Mouse (Mus musculus) left cerebral cortex, postnatal 25 days (tissue): ENCODE measurements around the gene Ubqln4. TPM values are rescaled to one million over a fixed set of nuclear protein-coding genes. Genes with fewer than 3 reads are reported as not detected.

Experiments used
- DNase-seq, 2 experiments: peaks; one replicate each; pipeline ENCODE4 v3.0.0; 2022; ENCODE audit warnings: low spot score in 2 of 2, mixed read lengths in 1 of 2
- intact Hi-C: fragments of 180-260 bp; cut with DNase I; formaldehyde crosslinking; loops from one replicate; pipeline ENCODE4 v1.15.1; 2025
- total RNA-seq, 2 experiments: library from RNA; stranded (reverse); gene quantifications; 2 replicates each; pipeline ENCODE4 v1.2.3; 2021

The Ubqln4 gene
- 100 to 1,000 TPM; 128 to 129 TPM for total RNA-seq

DNA sequence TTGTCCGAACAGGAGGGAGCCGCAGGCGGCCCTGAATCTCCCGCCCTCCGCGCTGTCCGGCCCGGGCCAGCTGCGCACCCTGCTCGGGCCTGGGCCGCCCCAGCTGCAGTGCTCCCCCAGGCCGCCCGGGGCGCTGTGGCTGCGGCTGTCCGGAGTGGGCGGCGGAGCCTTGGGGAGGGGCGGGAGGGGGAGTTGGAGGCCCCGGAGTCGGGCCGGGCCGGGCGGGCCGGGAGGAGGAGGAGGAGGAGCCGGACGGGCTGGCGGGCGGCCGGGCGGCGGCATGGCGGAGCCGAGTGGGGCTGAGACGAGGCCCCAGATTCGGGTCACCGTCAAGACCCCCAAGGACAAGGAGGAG, at the start of gene Ubqln4:
TSS of gene Ubqln4 (plus strand) at position 234 of the 355 bp plus-strand sequence.
- peak; percentile 84 to 91 for DNase-seq
- intact Hi-C loops = loop anchor here (5.0 kb wide), 1 partner anchor 666 kb away; the partner anchor contains the start of gene Prcc

DNA sequence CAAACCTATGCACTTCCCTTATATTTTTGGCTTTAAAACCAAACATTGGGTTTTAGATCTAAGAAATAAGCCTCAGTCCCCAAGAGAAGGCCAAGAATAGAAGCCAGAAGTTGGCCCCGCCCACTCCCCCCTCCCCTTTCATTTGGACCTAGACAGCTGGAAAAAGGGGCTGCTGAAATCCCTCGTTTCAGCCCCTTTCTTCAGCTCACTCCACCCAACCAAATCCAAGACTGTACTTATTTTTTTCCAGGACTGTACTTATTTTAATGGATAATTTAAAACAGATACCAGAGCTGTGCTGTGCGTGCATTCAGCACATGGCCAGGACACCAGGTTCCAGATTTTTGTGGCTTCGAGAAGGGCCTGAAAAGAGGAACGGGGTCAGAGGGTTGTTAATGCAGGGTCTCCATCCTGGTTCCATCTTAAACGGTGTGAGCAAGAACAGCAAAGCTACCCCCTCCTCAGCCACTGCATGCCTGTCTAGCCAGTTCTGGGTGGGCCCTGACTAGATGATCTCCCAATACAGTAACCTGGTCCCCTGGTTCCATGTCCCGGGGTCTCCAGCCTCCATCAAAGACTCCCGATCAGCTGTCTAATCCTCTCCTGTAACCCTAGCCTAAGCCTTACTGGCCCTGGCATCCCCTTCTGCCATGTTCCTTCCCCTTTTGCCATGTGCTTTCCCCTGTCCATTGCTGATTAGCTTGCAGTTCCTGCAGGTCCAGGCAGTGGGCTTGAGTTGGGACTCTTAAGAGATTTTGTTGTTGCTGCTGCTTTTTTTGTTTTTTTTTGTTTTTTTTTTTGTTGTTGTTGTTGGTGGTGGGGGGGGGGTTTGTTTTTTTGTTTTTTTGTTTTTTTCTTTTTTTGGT, 49.4 kb upstream of the Ubqln4 start:
- no peak for DNase-seq
- intact Hi-C loops = no loop called here

DNA sequence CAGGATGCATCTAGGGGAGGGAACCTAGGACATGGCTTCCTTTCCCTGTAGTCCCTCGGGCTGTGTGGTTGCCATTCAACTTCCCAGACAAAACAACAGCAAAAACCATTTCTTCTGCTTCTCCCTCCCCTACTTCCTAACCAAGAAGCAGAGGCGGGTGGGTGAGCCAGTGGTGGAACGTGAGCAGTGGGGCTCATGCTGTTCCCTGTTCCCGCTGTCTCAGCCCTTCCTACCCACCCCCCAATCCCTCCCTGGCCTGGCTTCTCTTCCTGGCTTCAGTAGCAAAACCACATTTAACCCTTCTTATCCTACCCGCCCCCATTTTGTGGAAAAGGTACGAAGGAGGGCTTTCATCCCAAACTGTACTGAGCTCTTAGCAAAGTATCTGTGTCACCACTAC, 48.5 kb upstream of the Ubqln4 start:
- intact Hi-C loops = no loop called here

DNA sequence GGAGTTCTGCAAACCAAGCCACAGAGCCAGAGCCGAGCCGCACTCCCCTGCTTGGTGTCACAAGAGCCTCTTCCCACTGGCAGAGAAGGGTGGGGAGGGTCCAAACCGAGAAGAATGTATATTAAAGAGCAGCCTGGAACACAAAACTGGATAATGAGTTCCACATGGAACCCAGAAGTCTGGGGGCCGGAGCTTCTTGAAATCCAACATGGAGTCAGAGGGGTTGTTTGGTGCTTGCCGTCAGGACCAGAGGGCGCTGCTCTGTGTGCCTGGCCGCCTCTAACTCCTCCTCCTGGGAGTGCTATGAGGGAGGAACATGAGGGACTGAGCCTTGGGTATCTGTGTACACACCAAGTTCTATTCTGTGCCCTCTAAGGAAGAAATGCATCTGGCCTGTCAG, 47.8 kb upstream of the Ubqln4 start:
- no peak for DNase-seq
- intact Hi-C loops = no loop called here

More for the DNA sequence above, 48.5 kb upstream of the Ubqln4 start:
- no peak for DNase-seq

DNA sequence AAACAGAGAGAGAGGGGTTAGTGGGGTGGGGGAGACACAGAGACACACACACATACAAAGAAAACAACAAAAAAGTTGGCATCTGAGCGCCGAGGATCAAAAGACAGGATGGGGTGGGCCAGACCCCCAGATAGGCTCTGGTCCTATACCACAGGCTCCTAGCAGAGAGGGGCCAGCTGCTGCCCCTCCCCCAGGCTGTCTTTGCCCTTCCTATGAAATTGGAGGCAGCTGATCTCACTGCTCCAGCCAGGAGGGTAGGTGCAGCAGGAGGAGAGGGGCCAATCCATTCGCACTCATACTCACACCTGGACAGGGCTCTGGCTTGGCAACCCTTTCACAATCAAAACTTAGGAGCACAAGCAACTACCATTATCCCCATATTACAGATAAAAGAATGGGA, 44.3 kb upstream of the Ubqln4 start:
- no peak for DNase-seq
- intact Hi-C loops = no loop called here

DNA sequence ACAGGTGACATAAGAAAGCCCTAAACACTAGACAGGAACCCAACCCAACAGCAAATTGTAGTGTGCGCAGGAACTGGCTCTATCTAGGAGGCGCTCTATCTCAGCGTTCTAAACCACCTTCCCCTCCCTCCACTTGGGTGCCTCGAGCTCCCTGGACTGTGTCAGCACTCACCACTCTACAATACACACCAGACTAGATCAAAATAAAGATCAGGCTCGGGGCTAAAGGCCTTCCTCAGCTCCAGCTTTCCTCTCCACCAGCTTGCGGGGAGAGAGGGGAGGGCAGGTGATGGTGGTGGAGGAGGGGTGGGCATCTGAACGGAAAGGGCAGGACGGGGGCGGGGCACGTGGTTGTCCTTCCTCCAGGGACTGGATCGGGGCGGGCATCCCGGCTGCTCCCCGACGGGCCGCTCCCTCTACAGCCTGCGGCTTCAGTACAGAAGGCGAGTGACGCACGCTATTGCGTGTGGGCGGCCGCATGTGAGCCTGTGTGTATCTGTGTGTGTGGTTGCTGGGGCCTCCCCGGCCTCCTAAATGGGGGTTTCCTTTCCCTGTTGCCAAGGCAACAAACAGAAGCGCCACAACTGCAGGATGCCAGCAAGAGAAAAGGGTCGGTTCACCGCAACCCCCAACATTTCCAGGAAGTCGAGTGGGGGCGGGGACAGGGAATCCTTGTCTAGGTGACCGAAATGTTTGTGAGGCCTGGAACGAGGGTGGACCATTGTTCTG, 43.7 kb upstream of the Ubqln4 start, which contains the start of gene Lmna:
TSS of gene Lmna (minus strand) at position 265 of the 729 bp plus-strand sequence.
- peak; percentile 92 to 97 for DNase-seq
- intact Hi-C loops = no loop called here

DNA sequence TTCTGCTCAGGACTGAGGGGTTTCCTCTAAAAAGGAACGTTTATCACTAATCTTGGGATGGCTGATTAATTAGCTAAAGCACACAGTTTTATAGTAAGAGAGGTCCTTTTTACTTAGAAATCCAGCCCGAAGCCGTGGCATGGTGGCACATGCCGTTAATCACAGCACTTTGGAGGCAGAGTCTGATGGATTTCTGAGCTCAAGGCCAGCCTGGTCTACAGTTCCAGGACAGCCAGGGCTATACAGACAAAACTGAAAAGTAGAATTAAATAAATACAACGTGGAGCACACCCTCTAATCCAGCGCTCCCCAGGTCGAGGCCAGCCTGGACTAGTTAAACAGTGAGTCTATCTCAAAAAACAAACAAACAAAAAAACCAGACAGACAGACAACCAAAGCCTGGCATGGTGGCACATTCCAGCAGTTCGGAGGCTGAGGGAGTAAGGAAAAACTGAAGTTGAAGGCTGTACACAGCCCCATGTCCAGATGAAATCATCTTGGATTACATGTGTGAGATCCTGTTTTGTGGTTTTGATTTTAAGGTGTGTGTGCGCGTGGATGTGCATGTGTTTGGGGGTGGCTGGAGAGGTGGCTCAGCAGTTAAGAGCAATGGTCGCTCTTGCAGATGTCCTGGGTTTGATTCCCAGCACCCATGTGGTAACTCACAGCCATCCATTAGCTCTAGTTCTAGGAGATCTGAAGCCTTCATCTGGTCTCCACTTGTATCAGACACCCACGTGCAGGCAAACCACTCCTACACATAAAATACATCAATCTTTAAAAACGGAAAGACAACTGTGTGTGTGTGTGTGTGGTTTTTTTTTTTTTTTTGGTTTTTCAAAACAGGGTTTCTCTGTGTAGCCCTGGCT, 42.9 kb upstream of the Ubqln4 start:
- intact Hi-C loops = no loop called here
- no peak for DNase-seq

DNA sequence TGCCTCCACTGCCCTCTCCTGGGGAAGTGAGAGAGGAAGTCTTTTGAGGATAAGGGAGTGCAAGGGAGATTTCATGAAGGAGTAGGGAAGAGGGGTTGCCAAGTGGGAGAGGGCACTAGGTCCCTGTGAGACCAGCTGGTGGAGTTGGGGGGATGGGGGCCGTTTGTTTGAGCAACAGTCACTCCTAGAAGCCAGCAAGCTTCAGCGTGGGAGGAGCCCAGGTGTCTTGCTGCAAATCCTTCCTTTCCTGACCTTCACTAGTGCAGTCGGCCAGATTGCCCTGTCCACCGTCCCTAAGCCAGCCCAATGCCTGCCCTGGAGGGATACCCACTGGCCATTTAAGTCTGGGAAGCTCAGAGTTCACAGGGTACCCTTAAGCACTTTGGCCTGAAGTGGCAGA, 42.0 kb upstream of the Ubqln4 start:
- DNase-seq = no peak
- intact Hi-C loops = no loop called here

DNA sequence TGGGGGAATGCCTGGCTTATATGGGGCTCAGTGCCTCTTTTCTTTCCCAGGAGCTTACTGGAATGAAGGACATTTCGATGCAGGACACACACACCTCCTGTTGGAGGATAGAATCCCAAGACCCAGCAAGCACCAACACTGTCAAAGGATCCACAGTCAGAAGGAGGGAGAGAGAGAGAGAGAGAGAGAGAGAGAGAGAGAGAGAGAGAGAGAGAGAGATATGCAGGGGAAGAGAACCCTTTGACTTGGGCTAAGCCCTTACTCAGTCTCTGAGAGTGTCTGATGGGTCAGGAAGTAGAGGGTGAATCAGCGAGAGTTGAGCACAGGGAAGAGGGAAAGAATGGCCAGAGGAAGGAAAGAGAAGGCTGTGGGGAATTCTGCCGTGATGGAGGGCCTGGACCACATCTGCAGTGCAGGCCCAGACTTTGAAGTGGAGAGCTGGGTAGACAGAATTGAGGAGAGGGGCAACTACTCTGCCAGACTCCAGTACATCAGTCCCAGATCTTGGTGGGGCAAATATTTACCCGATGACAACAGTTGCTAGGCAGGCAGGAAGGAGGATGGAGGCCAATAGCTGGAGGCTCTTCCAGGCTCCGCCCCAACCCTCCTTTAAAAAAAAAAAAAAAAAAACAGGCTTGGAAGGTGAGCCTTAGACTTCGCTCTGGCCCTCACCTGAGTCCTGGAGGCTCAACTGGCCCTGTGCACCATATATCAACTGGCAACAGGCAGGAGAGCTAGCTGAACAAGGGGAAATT, 41.2 kb upstream of the Ubqln4 start:
- intact Hi-C loops = no loop called here

DNA sequence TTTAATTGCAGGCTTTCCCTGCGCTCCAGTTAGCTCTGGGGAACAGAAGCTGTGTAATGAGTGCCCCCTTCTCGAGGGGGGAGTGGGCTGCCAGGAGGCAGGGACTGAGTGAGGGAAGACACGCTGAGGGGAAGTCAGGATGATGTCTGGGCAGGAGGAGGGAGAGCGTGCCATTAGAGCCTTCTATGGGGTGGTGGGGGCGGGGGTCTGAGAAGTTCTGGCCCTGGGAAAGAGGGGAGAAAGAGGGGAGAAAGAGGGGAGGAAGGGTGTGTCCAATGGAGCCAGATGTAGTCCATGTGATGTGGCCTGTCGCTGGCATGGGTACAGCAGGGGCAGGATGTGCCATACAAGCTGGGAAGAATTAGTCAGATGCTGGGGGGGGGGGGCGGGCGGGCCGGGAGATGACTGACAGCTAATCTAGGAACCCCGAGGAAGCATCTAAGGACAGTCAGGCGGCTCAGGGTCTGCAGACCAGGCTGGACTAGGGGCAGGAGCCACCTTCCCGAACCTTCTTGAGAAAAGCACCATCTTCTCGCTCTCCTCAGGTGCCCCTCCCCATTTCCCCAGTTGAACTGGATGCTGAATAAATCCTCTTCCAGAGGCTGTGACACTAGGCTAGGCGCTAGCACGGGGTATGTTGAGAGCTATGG, 40.5 kb upstream of the Ubqln4 start:
- no peak for DNase-seq
- intact Hi-C loops = no loop called here

More for the DNA sequence above, 41.2 kb upstream of the Ubqln4 start:
- DNase-seq = no peak

DNA sequence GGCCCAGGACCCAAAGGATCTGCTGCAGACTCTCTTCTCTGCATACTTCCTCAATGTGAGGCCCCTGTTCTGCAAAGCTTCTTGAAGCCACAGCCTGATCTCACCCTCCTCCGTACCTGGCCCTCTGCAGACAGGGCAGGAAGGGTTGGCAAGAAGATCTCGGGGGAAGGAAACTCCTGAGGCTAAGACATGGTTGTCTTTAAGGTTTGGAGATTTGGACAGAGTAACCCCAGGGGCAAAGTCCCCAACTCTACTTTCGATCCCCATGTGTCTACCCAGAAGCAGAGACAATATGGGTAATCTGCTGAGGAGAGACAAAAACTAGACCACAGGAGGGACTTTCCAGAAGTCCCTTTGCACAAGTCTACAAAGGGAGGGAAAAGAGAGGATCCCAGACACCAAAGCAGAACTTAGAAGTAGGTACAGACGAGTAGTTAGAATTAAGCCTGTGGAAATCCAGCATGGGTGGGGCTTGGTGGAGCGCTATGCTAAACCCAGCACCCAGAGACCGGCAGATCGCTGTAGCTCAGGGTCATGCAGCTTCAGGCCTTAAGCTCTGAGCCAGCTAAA, 39.9 kb upstream of the Ubqln4 start:
- intact Hi-C loops = no loop called here
- DNase-seq = no peak

DNA sequence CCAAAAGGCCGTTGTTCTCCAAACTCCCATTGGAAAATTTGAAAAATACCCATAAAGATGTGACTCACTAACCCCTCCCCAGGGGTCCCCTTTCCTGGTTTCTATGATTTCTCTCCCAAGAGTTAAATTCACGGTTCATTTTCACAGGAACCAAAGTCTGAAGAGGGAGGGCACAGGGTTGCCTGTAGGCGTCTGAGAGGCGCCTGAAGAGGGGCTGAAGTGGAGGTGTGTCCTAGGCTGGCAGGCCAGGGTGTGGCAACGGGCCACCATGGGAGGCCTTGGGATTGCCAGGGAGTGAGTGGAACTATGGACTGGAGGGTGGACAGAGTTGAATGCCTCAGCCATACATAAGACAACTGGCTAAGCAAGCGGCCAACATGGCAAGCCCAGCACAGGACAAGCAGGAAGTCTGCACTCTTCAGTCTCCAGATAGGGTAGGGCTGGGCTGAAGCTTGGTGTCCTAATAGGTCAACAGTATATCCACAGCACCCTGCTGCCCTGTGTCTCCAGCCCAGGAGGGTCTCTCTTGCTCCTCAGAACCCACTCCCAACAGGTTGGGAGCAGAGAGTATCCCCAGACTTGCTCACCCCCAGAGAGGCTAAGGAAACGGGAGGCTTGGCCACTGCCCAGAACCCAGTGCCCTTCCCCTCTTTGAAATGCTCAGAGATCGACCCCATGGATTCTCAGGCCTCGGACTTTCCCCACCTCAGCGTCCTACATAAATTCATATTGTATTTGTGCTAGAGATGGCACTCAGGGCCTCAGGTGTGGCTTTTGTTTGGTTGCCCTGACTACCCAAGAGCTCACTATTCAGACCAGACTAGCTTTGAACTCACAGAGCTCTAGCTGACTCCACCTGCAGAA, 39.1 kb upstream of the Ubqln4 start:
- no peak for DNase-seq
- intact Hi-C loops = no loop called here

DNA sequence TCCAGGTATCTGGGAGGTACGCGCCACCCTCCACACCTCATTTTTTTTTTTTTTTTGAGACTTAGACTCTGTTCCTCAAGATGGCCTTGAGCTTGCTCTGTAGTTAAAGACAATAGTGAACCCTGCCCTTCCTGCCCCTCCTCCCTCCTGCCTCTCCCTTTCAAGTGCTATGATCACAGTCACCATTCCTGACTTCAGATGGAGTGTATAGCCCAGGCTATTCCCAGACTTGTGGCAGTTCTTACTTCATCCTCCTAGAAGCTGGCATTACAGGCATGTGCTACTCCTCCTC, 38.5 kb upstream of the Ubqln4 start:
- DNase-seq = no peak
- intact Hi-C loops = no loop called here

DNA sequence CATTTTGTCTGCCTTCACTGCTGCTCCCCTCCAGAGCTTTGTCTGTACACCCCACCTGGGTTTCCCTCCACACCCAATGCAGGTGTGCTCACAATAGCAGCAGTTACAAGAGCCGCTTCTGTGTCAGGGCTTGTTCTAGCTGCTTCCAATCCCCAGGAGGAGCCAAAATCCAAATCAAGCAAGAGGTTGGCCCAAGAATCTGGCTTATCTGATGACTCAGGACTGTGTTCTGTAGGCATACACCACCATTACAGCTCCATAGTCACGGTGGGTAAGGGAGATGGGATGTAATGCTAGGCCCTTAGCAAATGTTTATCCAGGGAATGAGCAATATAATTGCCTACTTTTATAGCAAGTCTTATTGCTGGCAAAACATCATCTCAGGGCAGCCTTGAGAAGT, 37.2 kb upstream of the Ubqln4 start:
- intact Hi-C loops = no loop called here
- no peak for DNase-seq

DNA sequence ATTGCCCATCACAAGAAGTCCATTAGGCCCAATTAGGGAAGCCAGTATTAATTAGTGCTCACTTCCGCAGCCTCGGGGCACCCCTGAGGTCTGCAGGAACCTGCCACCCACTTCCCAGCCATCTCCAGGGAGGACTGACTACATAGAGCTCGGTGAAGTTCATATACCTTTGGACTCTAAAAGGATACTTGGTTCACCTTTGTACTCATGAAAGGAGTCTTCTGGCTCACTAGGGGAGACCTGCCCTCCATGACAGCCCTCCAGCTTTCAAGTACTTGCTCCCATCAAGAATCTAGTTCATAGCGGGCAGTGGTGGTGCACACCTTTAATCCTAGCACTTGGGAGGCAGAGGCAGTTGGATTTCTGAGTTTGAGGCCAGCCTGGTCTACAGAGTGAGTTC, 35.1 kb upstream of the Ubqln4 start:
- intact Hi-C loops = no loop called here
- no peak for DNase-seq

DNA sequence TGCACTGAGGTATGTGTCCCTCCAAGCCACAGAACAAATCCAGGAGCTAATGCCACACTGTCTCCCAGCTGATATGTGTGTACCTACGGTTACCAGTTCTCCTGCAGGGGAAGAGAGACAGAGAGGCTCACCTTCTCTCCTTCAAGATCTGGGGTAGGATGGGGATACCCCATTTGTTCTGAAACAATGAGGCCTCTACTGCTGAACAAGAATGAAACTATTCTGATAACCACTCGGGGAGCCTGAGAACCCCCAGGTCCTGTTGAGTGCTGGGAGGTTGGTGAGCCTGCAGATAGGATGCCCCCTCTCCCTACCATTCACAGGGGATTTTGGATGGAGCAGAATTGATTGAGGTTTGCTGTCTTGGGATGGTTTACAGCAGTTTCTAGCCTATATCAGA, 33.5 kb upstream of the Ubqln4 start:
- intact Hi-C loops = no loop called here
- DNase-seq = no peak

DNA sequence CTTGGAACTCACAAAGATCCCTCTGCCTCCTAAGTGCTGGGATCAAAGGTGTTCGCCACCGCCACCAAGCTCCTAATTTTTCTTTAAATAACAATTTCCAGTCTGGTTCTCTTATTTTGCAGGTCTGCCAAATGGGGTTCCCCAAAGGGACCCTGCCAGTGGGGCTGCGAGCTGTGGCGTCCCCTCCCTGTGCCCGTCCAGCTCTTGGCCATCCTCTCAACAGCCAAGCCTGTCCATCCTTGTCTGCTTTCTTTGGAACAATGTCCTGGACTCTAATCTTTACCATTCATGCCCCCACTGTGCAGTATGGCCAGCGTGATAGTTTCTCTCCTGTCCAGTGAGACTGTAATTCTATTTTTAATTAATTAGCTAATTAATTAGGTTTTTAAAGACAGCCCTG, 32.4 kb upstream of the Ubqln4 start:
- DNase-seq = no peak
- intact Hi-C loops = no loop called here
